Comparison of ENCODE assay signal across 14 mouse cellular contexts in genomic region chr3:152245273-152245910, GRCm38 (mm10). TPM values are rescaled to one million over a fixed set of nuclear protein-coding genes. Genes with fewer than 3 reads are reported as not detected.
DNase-seq lines count a peak whose midpoint lies in the region; ATAC-seq and TF ChIP-seq lines count a peak whose summit lies in the region.
"Had no signal": no experiment of that assay in that cellular context is flagged by ENCODE, and none has a peak within 500 bp of the region (broad histone marks: within the 10 kb centered on the region; RNA-seq: fewer than 3 reads in every experiment).

No protein-coding gene starts in this region.

- no peak overlapping the region for H3K27ac ChIP-seq in embryonic facial prominence, embryonic 14.5 days (replicated peaks; ENCODE audit: low read depth, low read length)
- H3K27ac ChIP-seq in embryonic facial prominence, embryonic 10.5 days (replicated peaks), result no peak overlapping the region
- H3K27ac ChIP-seq in liver, embryonic 14.5 days, result no peak overlapping the region
- no peak overlapping the region for H3K27ac ChIP-seq in liver, embryonic 11.5 days (ENCODE audit: low read depth, low read length)
- H3K27ac ChIP-seq: embryonic facial prominence, embryonic 13.5 days; midbrain, embryonic 13.5 days; neural tube, embryonic 13.5 days had no signal

- H3K9me3 ChIP-seq in embryonic facial prominence, embryonic 14.5 days (ENCODE audit: control insufficient read depth, low read length), result no peaks in the 10 kb centered on the region
- no peaks in the 10 kb centered on the region for H3K9me3 ChIP-seq in embryonic facial prominence, embryonic 10.5 days
- H3K9me3 ChIP-seq in liver, embryonic 14.5 days (ENCODE audit: control insufficient read depth, low read length), result no peaks in the 10 kb centered on the region
- H3K9me3 ChIP-seq in liver, embryonic 11.5 days (ENCODE audit: control insufficient read depth, low read length), result no peaks in the 10 kb centered on the region
- H3K9me3 ChIP-seq: embryonic facial prominence, embryonic 13.5 days; heart, embryonic 12.5 days; midbrain, embryonic 13.5 days; neural tube, embryonic 13.5 days had no signal

- peak; percentile 31 for DNase-seq in embryonic facial prominence, embryonic 14.5 days (ENCODE audit: low spot score)
- DNase-seq in embryonic facial prominence, embryonic 10.5 days (ENCODE audit: low spot score), result no peak
- DNase-seq in liver, embryonic 14.5 days (ENCODE audit: low read depth in 3 of 3, low spot score in 3 of 3), result no peak
- no peak for DNase-seq in liver, embryonic 11.5 days (ENCODE audit: low spot score)
- peak; percentile 72 for DNase-seq in brain, embryonic 14.5 days (ENCODE audit: low read depth)
- no peak for DNase-seq in adrenal gland, adult (ENCODE audit: inconsistent age in 2 of 2, low spot score in 1 of 2)
- DNase-seq in left cerebral cortex, postnatal 4 days, result no peak
- DNase-seq: cerebellum, adult 9-10 months; kidney, postnatal 25 days had no signal

- TF ChIP-seq EP300 in liver, embryonic 14.5 days (IDR thresholded peaks at IDR 0.05; ENCODE audit: low read depth), result no peak

- WGBS in embryonic facial prominence, embryonic 14.5 days, result 74% methylated on average over 5 of the region's 5 CpGs
- 78% methylated on average over 5 of the region's 5 CpGs for WGBS in embryonic facial prominence, embryonic 10.5 days
- WGBS in liver, embryonic 14.5 days (ENCODE audit: insufficient replicate concordance), result 68% methylated on average over 5 of the region's 5 CpGs
- 77% methylated on average over 5 of the region's 5 CpGs for WGBS in liver, embryonic 11.5 days

- no peak overlapping the region for H3K4me2 ChIP-seq in embryonic facial prominence, embryonic 14.5 days (ENCODE audit: low read depth, low read length)
- H3K4me2 ChIP-seq in liver, embryonic 14.5 days (ENCODE audit: low read depth), result no peak overlapping the region
- H3K4me2 ChIP-seq in liver, embryonic 11.5 days, result no peak overlapping the region
- H3K4me2 ChIP-seq: embryonic facial prominence, embryonic 13.5 days; heart, embryonic 12.5 days; midbrain, embryonic 13.5 days; neural tube, embryonic 13.5 days had no signal

- TF ChIP-seq CTCF in liver, embryonic 14.5 days (IDR thresholded peaks at IDR 0.05; ENCODE audit: low read depth), result peak; percentile 16; the same call in 1 of the 2 replicates
- TF ChIP-seq CTCF in brain, embryonic 14.5 days (IDR thresholded peaks at IDR 0.05; ENCODE audit: borderline replicate concordance, extremely low read depth, insufficient read depth, insufficient read length), result no peak

- H3K27me3 ChIP-seq in embryonic facial prominence, embryonic 14.5 days (replicated peaks; ENCODE audit: control insufficient read depth, insufficient read depth, low read length), result no peaks in the 10 kb centered on the region
- no peaks in the 10 kb centered on the region for H3K27me3 ChIP-seq in embryonic facial prominence, embryonic 10.5 days (replicated peaks; ENCODE audit: low read depth, poor library complexity, severe bottlenecking)
- H3K27me3 ChIP-seq in liver, embryonic 14.5 days (ENCODE audit: control insufficient read depth, insufficient read depth, low read length), result no peaks in the 10 kb centered on the region
- no peaks in the 10 kb centered on the region for H3K27me3 ChIP-seq in liver, embryonic 11.5 days (replicated peaks; ENCODE audit: control insufficient read depth, insufficient read depth, low read length)
- H3K27me3 ChIP-seq: embryonic facial prominence, embryonic 13.5 days; heart, embryonic 12.5 days; midbrain, embryonic 13.5 days; neural tube, embryonic 13.5 days had no signal

- H3K9ac ChIP-seq in embryonic facial prominence, embryonic 14.5 days (ENCODE audit: low read depth, low read length), result no peak overlapping the region
- no peak overlapping the region for H3K9ac ChIP-seq in liver, embryonic 14.5 days (replicated peaks)
- no peak overlapping the region for H3K9ac ChIP-seq in liver, embryonic 11.5 days (ENCODE audit: low read depth, low read length)
- H3K9ac ChIP-seq: embryonic facial prominence, embryonic 13.5 days; heart, embryonic 12.5 days; midbrain, embryonic 13.5 days; neural tube, embryonic 13.5 days had no signal

- H3K4me1 ChIP-seq in embryonic facial prominence, embryonic 14.5 days (ENCODE audit: control insufficient read depth, insufficient read depth, low read length), result no peaks in the 10 kb centered on the region
- H3K4me1 ChIP-seq in embryonic facial prominence, embryonic 10.5 days, result no peaks in the 10 kb centered on the region
- no peaks in the 10 kb centered on the region for H3K4me1 ChIP-seq in liver, embryonic 14.5 days (replicated peaks; ENCODE audit: control insufficient read depth in 2 of 2, insufficient read depth in 2 of 2, low read length in 1 of 2)
- H3K4me1 ChIP-seq in liver, embryonic 11.5 days (replicated peaks; ENCODE audit: control insufficient read depth, insufficient read depth, low read length), result no peaks in the 10 kb centered on the region
- H3K4me1 ChIP-seq: embryonic facial prominence, embryonic 13.5 days; heart, embryonic 12.5 days; midbrain, embryonic 13.5 days; neural tube, embryonic 13.5 days had no signal

- intact Hi-C loops in left cerebral cortex, postnatal 4 days (cut with DNase I), result no loop called here

- TF ChIP-seq POLR2A in brain, embryonic 14.5 days (IDR thresholded peaks at IDR 0.05; ENCODE audit: borderline replicate concordance, extremely low read depth, insufficient read depth, insufficient read length, poor library complexity, severe bottlenecking), result no peak

- no peak for ATAC-seq in embryonic facial prominence, embryonic 14.5 days (ENCODE audit: low read depth)
- no peak for ATAC-seq in liver, embryonic 14.5 days (ENCODE audit: insufficient read depth)
- no peak for ATAC-seq in liver, embryonic 11.5 days (replicated peaks; ENCODE audit: low FRiP score)
- ATAC-seq in megakaryocyte progenitor cell, adult 5-6 weeks (replicated peaks; ENCODE audit: poor library complexity), result peak; percentile 74
- ATAC-seq: midbrain, embryonic 13.5 days had no signal

- 0 out of 2 replicates have a peak, but pooled peaks cover 5% of the 10 kb centered on the region for H3K36me3 ChIP-seq in embryonic facial prominence, embryonic 14.5 days (ENCODE audit: control insufficient read depth, insufficient read depth, low read length)
- peaks cover 14% of the 10 kb centered on the region for H3K36me3 ChIP-seq in embryonic facial prominence, embryonic 10.5 days (replicated peaks)
- H3K36me3 ChIP-seq in liver, embryonic 14.5 days (replicated peaks; ENCODE audit: control insufficient read depth, insufficient read depth, low read depth), result no peaks in the 10 kb centered on the region
- H3K36me3 ChIP-seq in liver, embryonic 11.5 days (ENCODE audit: control insufficient read depth, insufficient read depth, low read length), result 0 out of 2 replicates have a peak, but pooled peaks cover 3% of the 10 kb centered on the region
- H3K36me3 ChIP-seq: embryonic facial prominence, embryonic 13.5 days; neural tube, embryonic 13.5 days had no signal

- H3K4me3 ChIP-seq in embryonic facial prominence, embryonic 14.5 days (ENCODE audit: low read depth, low read length), result no peak overlapping the region
- H3K4me3 ChIP-seq in embryonic facial prominence, embryonic 10.5 days, result no peak overlapping the region
- no peak overlapping the region for H3K4me3 ChIP-seq in liver, embryonic 14.5 days (ENCODE audit: insufficient read depth in 1 of 2, low read depth in 2 of 2, low read length in 2 of 2)
- H3K4me3 ChIP-seq in liver, embryonic 11.5 days (ENCODE audit: low read depth, low read length), result no peak overlapping the region
- H3K4me3 ChIP-seq: embryonic facial prominence, embryonic 13.5 days; heart, embryonic 12.5 days; midbrain, embryonic 13.5 days; neural tube, embryonic 13.5 days had no signal

RNA-seq across cellular contexts. Expression of gene Nexn, which starts 20.8 kb away (rescaled TPM):
- polyA plus RNA-seq in embryonic facial prominence, embryonic 14.5 days (2014; fragmentation: Nextera tagmentation; extraction: Ambion mirVana), result 30.8 and 42.0 TPM in 2 replicates
- 3.9 and 5.7 TPM in 2 replicates for polyA plus RNA-seq in embryonic facial prominence, embryonic 10.5 days (2016; fragmentation: Nextera tagmentation; extraction: Ambion mirVana)
- polyA plus RNA-seq in liver, embryonic 14.5 days (2012; rRNA removed), result 0.10 and 0.25 TPM in 2 replicates
- polyA plus RNA-seq in liver, embryonic 14.5 days (2014; fragmentation: Nextera tagmentation; extraction: Ambion mirVana), result 0.30 and 0.69 TPM in 2 replicates
- 3.7 and 5.5 TPM in 2 replicates for polyA plus RNA-seq in liver, embryonic 11.5 days (2014; fragmentation: Nextera tagmentation; extraction: Ambion mirVana)
- 0.15 and 1.2 TPM in 2 replicates for polyA plus RNA-seq in brain, embryonic 14.5 days (2012; rRNA removed)
- total RNA-seq in megakaryocyte progenitor cell, adult 5-6 weeks (2015), result not detected in 2 replicates
- not detected in 2 replicates for total RNA-seq in megakaryocyte progenitor cell, adult 5-6 weeks (2017)
- 1 to 10 TPM; 2.4 to 6.0 TPM for total RNA-seq in left cerebral cortex, postnatal 4 days (2021)

RNA-seq across cellular contexts. Expression of gene Fubp1, which starts 35.2 kb away (rescaled TPM):
- polyA plus RNA-seq in embryonic facial prominence, embryonic 14.5 days (2014; fragmentation: Nextera tagmentation; extraction: Ambion mirVana), result 199 and 200 TPM in 2 replicates
- 438 and 447 TPM in 2 replicates for polyA plus RNA-seq in embryonic facial prominence, embryonic 10.5 days (2016; fragmentation: Nextera tagmentation; extraction: Ambion mirVana)
- polyA plus RNA-seq in liver, embryonic 14.5 days (2012; rRNA removed), result 47.3 and 50.8 TPM in 2 replicates
- 64.6 and 65.3 TPM in 2 replicates for polyA plus RNA-seq in liver, embryonic 14.5 days (2014; fragmentation: Nextera tagmentation; extraction: Ambion mirVana)
- 234 and 253 TPM in 2 replicates for polyA plus RNA-seq in liver, embryonic 11.5 days (2014; fragmentation: Nextera tagmentation; extraction: Ambion mirVana)
- 264 and 329 TPM in 2 replicates for polyA plus RNA-seq in brain, embryonic 14.5 days (2012; rRNA removed)
- total RNA-seq in megakaryocyte progenitor cell, adult 5-6 weeks (2015), result 149 and 188 TPM in 2 replicates
- total RNA-seq in megakaryocyte progenitor cell, adult 5-6 weeks (2017), result 204 and 275 TPM in 2 replicates
- total RNA-seq in left cerebral cortex, postnatal 4 days (2021), result 100 to 1,000 TPM; 216 to 229 TPM

RNA-seq across cellular contexts. Expression of gene Dnajb4, which starts 35.3 kb away (rescaled TPM):
- polyA plus RNA-seq in embryonic facial prominence, embryonic 14.5 days (2014; fragmentation: Nextera tagmentation; extraction: Ambion mirVana), result 32.6 and 36.5 TPM in 2 replicates
- polyA plus RNA-seq in embryonic facial prominence, embryonic 10.5 days (2016; fragmentation: Nextera tagmentation; extraction: Ambion mirVana), result 18.5 and 20.1 TPM in 2 replicates
- polyA plus RNA-seq in liver, embryonic 14.5 days (2012; rRNA removed), result 10.9 and 18.3 TPM in 2 replicates
- polyA plus RNA-seq in liver, embryonic 14.5 days (2014; fragmentation: Nextera tagmentation; extraction: Ambion mirVana), result 29.9 and 34.3 TPM in 2 replicates
- polyA plus RNA-seq in liver, embryonic 11.5 days (2014; fragmentation: Nextera tagmentation; extraction: Ambion mirVana), result 29.7 and 33.1 TPM in 2 replicates
- 15.9 and 20.7 TPM in 2 replicates for polyA plus RNA-seq in brain, embryonic 14.5 days (2012; rRNA removed)
- total RNA-seq in megakaryocyte progenitor cell, adult 5-6 weeks (2015), result 37.8 and 37.9 TPM in 2 replicates
- total RNA-seq in megakaryocyte progenitor cell, adult 5-6 weeks (2017), result 39.3 and 43.5 TPM in 2 replicates
- total RNA-seq in left cerebral cortex, postnatal 4 days (2021), result 10 to 100 TPM; 38.4 to 42.9 TPM

Comparison
In these comparisons a context has a peak if more than half of its experiments do, and no peak if none do; other contexts are left out.
1. DNase-seq: peak in embryonic facial prominence, embryonic 14.5 days (single experiment) and brain, embryonic 14.5 days (single experiment); none in embryonic facial prominence, embryonic 10.5 days (single experiment), liver, embryonic 14.5 days (0 of 3), liver, embryonic 11.5 days (single experiment), adrenal gland, adult (0 of 2) and left cerebral cortex, postnatal 4 days (single experiment).